Mouse (Mus musculus) kidney, adult 2 months (tissue): Measurements from ENCODE around the gene Patl2. TPM values are rescaled to one million over a fixed set of nuclear protein-coding genes. Genes with fewer than 3 reads are reported as not detected.
"Not testable (repeated sequence)": the region's sequence is repeated elsewhere in the genome, so short reads cannot be mapped to it uniquely, and the experiment has no call there.

Experiments
- DNase-seq: peaks from one replicate; pipeline ENCODE4 v3.0.0; 2021
- H3K27ac ChIP-seq: fragments of 200-500 bp; 2 replicates; pipeline ENCODE4 v1.5.1; 2012; ENCODE audit warnings: low read depth, low read length, control low read depth, inconsistent platforms; ENCODE audit not compliant: insufficient read depth
- H3K27me3 ChIP-seq: fragments of 200-500 bp; replicated peaks from 2 replicates; pipeline ENCODE4 v1.6.1; 2012; ENCODE audit warnings: mild to moderate bottlenecking, moderate library complexity, low read length, inconsistent platforms; ENCODE audit not compliant: control insufficient read depth, insufficient read depth
- H3K36me3 ChIP-seq: fragments of 200-500 bp; 2 replicates; pipeline ENCODE4 v1.6.1; 2012; ENCODE audit warnings: mild to moderate bottlenecking, moderate library complexity, low read length, inconsistent platforms; ENCODE audit not compliant: control insufficient read depth, insufficient read depth
- H3K4me1 ChIP-seq: fragments of 200-500 bp; 2 replicates; pipeline ENCODE4 v1.6.1; 2011; ENCODE audit warnings: low read length; ENCODE audit not compliant: control insufficient read depth, insufficient read depth
- H3K4me3 ChIP-seq: fragments of 200-500 bp; 2 replicates; pipeline ENCODE4 v1.5.1; 2011; ENCODE audit warnings: mild to moderate bottlenecking, low read depth, low read length, control low read depth; ENCODE audit not compliant: insufficient read depth
- CTCF ChIP-seq: fragments of 200-500 bp; conservative IDR thresholded peaks from 2 replicates; pipeline ENCODE4 v1.5.1; 2011; ENCODE audit warnings: low read depth, mild to moderate bottlenecking, control low read depth, low read length, moderate library complexity, mixed read lengths; ENCODE audit not compliant: insufficient read depth, insufficient read length
- POLR2A ChIP-seq: fragments of 200-500 bp; IDR thresholded peaks from one replicate; pipeline ENCODE4 v1.6.1; 2011; ENCODE audit warnings: low read depth, low read length, control low read depth
- WGBS: fragments of 180-500 bp; shearing (Covaris S2); methylation state at CpG from one replicate; pipeline ENCODE4 v1.1.7; 2018; 5-methylcytosine and 5-hydroxymethylcytosine counted together
- polyA plus RNA-seq: library from polyadenylated mRNA; depleted of rRNA; stranded (reverse); fragments of >200 nt; gene quantifications from 2 replicates; pipeline ENCODE4 v1.2.3, GENCODE M21; 2012

The Patl2 gene
- polyA plus RNA-seq, 1 experiment, result not detected

DNA sequence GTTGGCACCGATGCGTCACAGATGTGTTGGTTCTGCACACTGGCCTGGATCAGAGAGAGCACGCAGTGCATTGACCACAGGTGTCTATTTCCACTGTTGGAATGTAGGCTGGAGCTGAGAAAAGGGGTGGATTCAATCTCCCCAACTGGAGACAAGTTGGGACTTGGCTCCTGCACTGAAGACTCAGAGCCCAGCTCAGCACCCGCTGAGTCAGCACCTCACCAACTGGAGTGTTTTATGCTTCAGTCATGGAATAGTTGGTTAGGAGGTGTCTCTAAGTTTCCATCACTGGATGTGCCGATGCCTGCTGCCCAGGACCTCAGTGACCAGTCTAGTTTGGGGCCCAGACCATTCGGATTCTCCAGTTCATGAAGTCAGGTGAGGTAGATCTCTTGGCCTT, 44.4 kb upstream of the Patl2 start:
- Histone ChIP-seq H3K4me3 (no peak overlapping the region), H3K36me3 (no peaks in the 10 kb centered on the region), H3K4me1 (no peaks in the 10 kb centered on the region), H3K27me3 (no peaks in the 10 kb centered on the region), H3K27ac (no peak overlapping the region)
- WGBS, result 73% methylated on average over 6 of the region's 6 CpGs
- no peak for TF ChIP-seq POLR2A
- TF ChIP-seq CTCF, result no peak
- DNase-seq, result no peak

DNA sequence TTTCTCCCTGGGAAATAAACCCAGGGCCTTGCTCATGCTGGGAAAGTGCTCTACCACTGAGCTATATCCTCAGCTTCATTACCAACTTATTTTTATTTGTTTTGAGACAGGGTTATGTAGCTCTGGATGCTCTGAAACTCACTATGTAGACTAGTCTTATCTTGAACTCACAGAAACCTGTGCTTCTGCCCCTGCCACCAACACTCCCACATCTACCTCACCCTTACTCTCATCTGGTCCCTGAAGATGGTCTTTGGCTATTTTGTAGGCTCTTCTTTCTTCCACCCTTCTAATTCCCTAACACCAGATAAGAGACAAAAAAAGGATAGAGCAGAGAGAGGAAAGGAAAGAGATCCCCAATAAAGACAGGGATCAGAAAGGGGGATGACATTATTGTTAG, 37.7 kb upstream of the Patl2 start:
- H3K27ac ChIP-seq, result no peak overlapping the region
- TF ChIP-seq POLR2A (no peak), CTCF (no peak)
- H3K4me1 ChIP-seq, result no peaks in the 10 kb centered on the region
- no peak overlapping the region for H3K4me3 ChIP-seq
- H3K36me3 ChIP-seq, result no peaks in the 10 kb centered on the region
- H3K27me3 ChIP-seq, result no peaks in the 10 kb centered on the region
- no peak for DNase-seq

DNA sequence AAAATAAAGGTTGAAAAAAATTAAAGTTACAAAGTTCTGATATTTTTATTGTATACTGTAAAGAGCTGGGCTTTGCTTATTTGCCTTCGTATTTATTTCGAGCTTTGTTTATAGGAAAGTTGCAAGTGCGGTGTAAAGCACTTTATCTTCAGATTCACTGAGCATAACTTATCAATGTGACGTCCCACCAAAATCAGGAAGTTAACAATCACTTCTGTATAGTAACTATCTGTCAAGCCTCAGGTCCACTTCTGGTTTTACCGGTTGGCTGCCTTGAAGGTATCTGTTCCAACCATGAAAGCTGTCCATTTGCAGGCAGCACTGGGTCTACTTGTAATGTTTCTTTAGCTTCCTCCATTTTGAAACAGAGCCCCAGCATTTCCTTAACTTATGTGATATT, 36.3 kb upstream of the Patl2 start:
- H3K36me3 ChIP-seq, result no peaks in the 10 kb centered on the region
- H3K4me1 ChIP-seq, result no peaks in the 10 kb centered on the region
- no peaks in the 10 kb centered on the region for H3K27me3 ChIP-seq
- DNase-seq, result no peak
- no peak overlapping the region for H3K27ac ChIP-seq
- TF ChIP-seq CTCF, result no peak
- TF ChIP-seq POLR2A, result no peak
- WGBS, result 81% methylated on average over 5 of the region's 5 CpGs
- H3K4me3 ChIP-seq, result no peak overlapping the region

DNA sequence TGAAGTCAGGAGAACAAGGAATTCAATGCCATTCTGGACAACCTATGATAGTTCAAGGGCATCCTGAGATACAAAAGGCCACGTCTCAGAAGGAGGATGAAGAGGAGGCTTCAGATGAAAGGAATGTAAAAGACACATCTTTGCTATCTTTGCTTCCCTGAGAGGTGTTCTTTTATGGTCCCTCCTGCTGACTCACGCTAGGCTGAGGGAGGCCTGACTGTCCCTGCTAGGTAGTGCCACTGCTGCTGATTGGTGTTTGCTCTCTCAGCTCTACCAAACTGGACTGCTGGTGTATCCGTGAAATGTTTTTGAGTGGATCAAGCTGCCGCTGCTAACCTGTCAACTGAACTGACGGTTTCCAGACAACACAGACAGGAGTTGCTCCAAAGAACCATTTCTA, 35.8 kb upstream of the Patl2 start:
- 58% methylated on average over 5 of the region's 5 CpGs for WGBS
- TF ChIP-seq CTCF, result no peak
- TF ChIP-seq POLR2A, result no peak
- Histone ChIP-seq H3K4me3 (no peak overlapping the region), H3K36me3 (no peaks in the 10 kb centered on the region), H3K27ac (no peak overlapping the region), H3K27me3 (no peaks in the 10 kb centered on the region), H3K4me1 (no peaks in the 10 kb centered on the region)
- DNase-seq, result no peak

DNA sequence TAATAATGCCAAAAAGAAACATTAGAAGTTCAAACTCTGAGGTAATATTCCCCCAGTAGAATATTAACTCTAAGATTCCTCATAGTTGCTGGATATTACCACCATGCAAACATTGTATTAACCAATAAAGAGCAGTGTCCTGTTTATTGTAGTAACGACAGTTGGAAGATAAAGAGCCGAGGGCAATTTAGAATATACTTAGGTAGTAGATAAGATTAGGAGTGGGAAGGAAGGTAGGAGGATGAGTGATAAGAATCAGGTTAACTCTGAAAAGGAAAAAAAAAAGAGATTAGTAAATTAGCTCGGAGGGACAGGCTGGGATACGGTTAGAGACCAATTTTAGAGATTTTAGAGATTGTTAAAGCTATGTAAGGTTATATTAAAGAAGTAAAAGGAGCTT, 35.4 kb upstream of the Patl2 start:
- Histone ChIP-seq H3K4me1 (no peaks in the 10 kb centered on the region), H3K36me3 (no peaks in the 10 kb centered on the region), H3K27ac (no peak overlapping the region), H3K4me3 (no peak overlapping the region), H3K27me3 (no peaks in the 10 kb centered on the region)
- 81% methylated on average over 4 of the region's 4 CpGs for WGBS
- TF ChIP-seq CTCF (no peak), POLR2A (no peak)
- DNase-seq, result no peak

DNA sequence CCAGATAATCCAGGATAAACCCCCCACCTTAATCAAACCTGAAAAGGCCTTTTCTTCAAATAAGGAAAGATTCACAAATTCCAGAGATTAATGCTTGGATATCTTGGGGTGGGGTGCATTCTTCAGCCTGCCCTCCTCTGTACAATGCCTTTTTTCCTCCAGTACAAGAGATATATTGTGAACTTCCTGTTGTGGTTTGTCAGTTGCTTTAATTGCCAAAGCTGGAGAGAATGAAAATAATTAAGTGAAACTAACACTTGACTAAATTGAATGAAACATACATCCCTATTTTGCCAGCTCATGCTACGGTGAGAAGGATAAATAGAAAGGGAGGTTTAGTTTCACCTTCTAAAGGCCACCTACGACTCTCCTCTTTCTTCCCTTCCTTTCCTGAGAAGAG, 32.2 kb upstream of the Patl2 start:
- no peak overlapping the region for H3K4me3 ChIP-seq
- no peaks in the 10 kb centered on the region for H3K4me1 ChIP-seq
- H3K36me3 ChIP-seq, result no peaks in the 10 kb centered on the region
- no peak overlapping the region for H3K27ac ChIP-seq
- TF ChIP-seq CTCF (no peak), POLR2A (no peak)
- no peaks in the 10 kb centered on the region for H3K27me3 ChIP-seq
- 51% methylated on average over 2 of the region's 2 CpGs for WGBS
- no peak for DNase-seq

DNA sequence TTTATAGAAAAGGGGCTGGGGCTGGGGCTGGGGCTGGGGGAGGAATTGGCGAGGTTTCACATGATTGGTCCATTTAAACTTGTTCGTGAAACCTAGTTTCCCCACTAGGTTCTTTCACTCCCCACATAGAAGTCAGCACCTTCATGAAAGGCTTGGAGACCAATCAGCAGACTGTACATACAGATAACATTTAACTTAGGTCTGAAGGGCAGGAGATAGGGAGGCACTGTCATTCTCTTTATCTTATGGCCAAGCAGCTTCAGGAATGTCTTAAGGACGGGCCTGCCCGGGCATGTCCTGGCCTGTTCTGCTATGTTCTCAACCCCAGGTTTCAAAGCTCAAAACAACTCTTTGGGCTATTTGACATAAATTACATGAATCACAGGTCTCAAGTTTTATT, 31.1 kb upstream of the Patl2 start:
- H3K27me3 ChIP-seq, H3K27ac ChIP-seq, DNase-seq, H3K4me1 ChIP-seq, H3K36me3 ChIP-seq, H3K4me3 ChIP-seq: not testable (repeated sequence)
- 94% methylated on average over 4 of the region's 4 CpGs for WGBS
